Mouse (Mus musculus): ENCODE results near the gene Tut1. TPM values are rescaled to one million over a fixed set of nuclear protein-coding genes. Genes with fewer than 3 reads are reported as not detected.

The Tut1 gene
- polyA plus RNA-seq, 1 experiment from 2014 or later: 34.6 TPM

GRCm38 (mm10) chr19:8944750-8945149, 8.9 kb upstream of the Tut1 start:
- H3K4me2 ChIP-seq (replicated peaks): peak overlapping the region; percentile 40
- no peaks in the 10 kb centered on the region for H3K27me3 ChIP-seq (replicated peaks)
- no peak for ATAC-seq (ENCODE audit: low FRiP score, low read depth)
- H3K4me3 ChIP-seq: no peak overlapping the region
- H3K36me3 ChIP-seq: peaks cover 48% of the 10 kb centered on the region
- 48% methylated on average over 5 of the region's 5 CpGs for WGBS
- H3K9ac ChIP-seq: no peak overlapping the region
- H3K9me3 ChIP-seq: no peaks in the 10 kb centered on the region
- H3K27ac ChIP-seq: no peak overlapping the region
- peaks cover 27% of the 10 kb centered on the region for H3K4me1 ChIP-seq

- H3K4me3 ChIP-seq: no peak overlapping the region
- H3K36me3 ChIP-seq: peaks cover 53% of the 10 kb centered on the region
- ATAC-seq (ENCODE audit: low FRiP score, low read depth): no peak
- H3K9ac ChIP-seq: no peak overlapping the region
- H3K27ac ChIP-seq: no peak overlapping the region
- no peaks in the 10 kb centered on the region for H3K27me3 ChIP-seq (replicated peaks)
- H3K9me3 ChIP-seq: no peaks in the 10 kb centered on the region
- peak overlapping the region; percentile 40; the same call in 1 of the 2 replicates for H3K4me2 ChIP-seq (replicated peaks)
- peaks cover 27% of the 10 kb centered on the region for H3K4me1 ChIP-seq
- WGBS: 89% methylated on average over 6 of the region's 6 CpGs
Observed at GRCm38 (mm10) chr19:8945251-8945650, 8.4 kb upstream of the Tut1 start.

- Histone ChIP-seq H3K4me2 (replicated peaks) (no peak overlapping the region), H3K4me3 (no peak overlapping the region), H3K4me1 (peaks cover 16% of the 10 kb centered on the region), H3K9me3 (no peaks in the 10 kb centered on the region), H3K9ac (no peak overlapping the region), H3K27me3 (replicated peaks) (no peaks in the 10 kb centered on the region), H3K27ac (no peak overlapping the region), H3K36me3 (peaks cover 70% of the 10 kb centered on the region)
- WGBS: 92% methylated on average over 7 of the region's 7 CpGs
- no peak for ATAC-seq (ENCODE audit: low FRiP score, low read depth)
Observed at GRCm38 (mm10) chr19:8946929-8947328, 6.7 kb upstream of the Tut1 start.

GRCm38 (mm10) chr19:8950190-8950589, 3.5 kb upstream of the Tut1 start:
- H3K9me3 ChIP-seq: no peaks in the 10 kb centered on the region
- H3K4me1 ChIP-seq: peaks cover 17% of the 10 kb centered on the region
- WGBS: 94% methylated on average over 5 of the region's 5 CpGs
- no peak overlapping the region for H3K9ac ChIP-seq
- no peaks in the 10 kb centered on the region for H3K27me3 ChIP-seq (replicated peaks)
- no peak for ATAC-seq (ENCODE audit: low FRiP score, low read depth)
- no peak overlapping the region for H3K4me3 ChIP-seq
- no peak overlapping the region for H3K27ac ChIP-seq
- no peak overlapping the region for H3K4me2 ChIP-seq (replicated peaks)
- peaks cover 72% of the 10 kb centered on the region for H3K36me3 ChIP-seq

- H3K9ac ChIP-seq: peak overlapping the region; percentile 18; the same call in 1 of the 2 replicates
Observed at GRCm38 (mm10) chr19:8952241-8952640, 1.4 kb upstream of the Tut1 start.

GRCm38 (mm10) chr19:8954171-8954570, 524 bp downstream of the Tut1 start:
- ATAC-seq (ENCODE audit: low FRiP score, low read depth): no peak
- H3K9me3 ChIP-seq: no peaks in the 10 kb centered on the region
- peak overlapping the region; percentile 87 for H3K4me3 ChIP-seq
- peak overlapping the region; percentile 87 for H3K4me2 ChIP-seq (replicated peaks)
- no peaks in the 10 kb centered on the region for H3K27me3 ChIP-seq (replicated peaks)
- H3K4me1 ChIP-seq: peaks cover 17% of the 10 kb centered on the region
- 9% methylated on average over 9 of the region's 9 CpGs for WGBS
- no peak overlapping the region for H3K27ac ChIP-seq
- H3K36me3 ChIP-seq: peaks cover 63% of the 10 kb centered on the region
- H3K9ac ChIP-seq: peak overlapping the region; percentile 69

More at GRCm38 (mm10) chr19:8952241-8952640, 1.4 kb upstream of the Tut1 start:
- WGBS: 91% methylated on average over 9 of the region's 9 CpGs
- Histone ChIP-seq H3K4me3 (no peak overlapping the region), H3K4me2 (replicated peaks) (0 out of 2 replicates have a peak overlapping the region, but pooled peaks have one; percentile 87), H3K27me3 (replicated peaks) (no peaks in the 10 kb centered on the region), H3K4me1 (peaks cover 17% of the 10 kb centered on the region), H3K36me3 (peaks cover 68% of the 10 kb centered on the region), H3K9me3 (no peaks in the 10 kb centered on the region), H3K27ac (peak overlapping the region; percentile 78)
- no peak for ATAC-seq (ENCODE audit: low FRiP score, low read depth)

- ATAC-seq (ENCODE audit: low FRiP score, low read depth): no peak
- Histone ChIP-seq H3K4me2 (replicated peaks) (no peak overlapping the region), H3K9ac (no peak overlapping the region), H3K27ac (no peak overlapping the region), H3K4me3 (no peak overlapping the region), H3K9me3 (no peaks in the 10 kb centered on the region), H3K27me3 (replicated peaks) (no peaks in the 10 kb centered on the region), H3K4me1 (peaks cover 11% of the 10 kb centered on the region), H3K36me3 (peaks cover 79% of the 10 kb centered on the region)
- whole genome bisulfite sequencing: 84% methylated on average over 2 of the region's 2 CpGs
Observed at GRCm38 (mm10) chr19:8962256-8962655, 8.6 kb downstream of the Tut1 start.

- 90% methylated on average over 11 of the region's 11 CpGs for WGBS
- no peak for ATAC-seq (ENCODE audit: low FRiP score, low read depth)
- Histone ChIP-seq H3K27ac (no peak overlapping the region), H3K9me3 (no peaks in the 10 kb centered on the region), H3K4me1 (peaks cover 22% of the 10 kb centered on the region), H3K27me3 (replicated peaks) (no peaks in the 10 kb centered on the region), H3K9ac (0 out of 2 replicates have a peak overlapping the region, but pooled peaks have one; percentile 3), H3K4me2 (replicated peaks) (no peak overlapping the region), H3K36me3 (peaks cover 68% of the 10 kb centered on the region), H3K4me3 (no peak overlapping the region)
Observed at GRCm38 (mm10) chr19:8965075-8965474, 11.4 kb downstream of the Tut1 start.

- no peak for ATAC-seq (ENCODE audit: low FRiP score, low read depth)
- 84% methylated on average over 8 of the region's 8 CpGs for WGBS
- H3K36me3 ChIP-seq: peaks cover 69% of the 10 kb centered on the region
- H3K9ac ChIP-seq: peak overlapping the region; percentile 55; the same call in 1 of the 2 replicates
- H3K27ac ChIP-seq: no peak overlapping the region
- no peaks in the 10 kb centered on the region for H3K27me3 ChIP-seq (replicated peaks)
- peak overlapping the region; percentile 68; the same call in 1 of the 2 replicates for H3K4me3 ChIP-seq
- peak overlapping the region; percentile 88 for H3K4me2 ChIP-seq (replicated peaks)
- no peaks in the 10 kb centered on the region for H3K9me3 ChIP-seq
- peaks cover 22% of the 10 kb centered on the region for H3K4me1 ChIP-seq
Observed at GRCm38 (mm10) chr19:8965771-8966170, 12.1 kb downstream of the Tut1 start.

- WGBS: 47% methylated on average over 5 of the region's 5 CpGs
Observed at GRCm38 (mm10) chr19:8966198-8966589, 12.5 kb downstream of the Tut1 start.

GRCm38 (mm10) chr19:8966590-8967372, 13.1 kb downstream of the Tut1 start, which contains the start of gene Eef1g:
TSS of gene Eef1g (plus strand) at chr19:8967041.
- peaks cover 22% of the 10 kb centered on the region for H3K4me1 ChIP-seq
- no peaks in the 10 kb centered on the region for H3K27me3 ChIP-seq (replicated peaks)
- peak within 1 kb of the TSS; percentile 88 for H3K4me2 ChIP-seq (replicated peaks)
- H3K36me3 ChIP-seq: peaks cover 72% of the 10 kb centered on the region
- peak; percentile 99 for ATAC-seq (ENCODE audit: low FRiP score, low read depth)
- H3K4me3 ChIP-seq: peak within 1 kb of the TSS; percentile 68
- WGBS: 1% methylated on average over 52 of the region's 52 CpGs
- H3K9ac ChIP-seq: peak within 1 kb of the TSS; percentile 85
- peak within 1 kb of the TSS; percentile 64 for H3K27ac ChIP-seq
- no peaks in the 10 kb centered on the region for H3K9me3 ChIP-seq

More at GRCm38 (mm10) chr19:8966198-8966589, 12.5 kb downstream of the Tut1 start:
- peak overlapping the region; percentile 88 for H3K4me2 ChIP-seq (replicated peaks)
- H3K36me3 ChIP-seq: peaks cover 72% of the 10 kb centered on the region
- peak overlapping the region; percentile 64 for H3K27ac ChIP-seq
- no peak for ATAC-seq (ENCODE audit: low FRiP score, low read depth)
- H3K27me3 ChIP-seq (replicated peaks): no peaks in the 10 kb centered on the region
- H3K4me3 ChIP-seq: peak overlapping the region; percentile 68
- peak overlapping the region; percentile 55 for H3K9ac ChIP-seq
- H3K9me3 ChIP-seq: no peaks in the 10 kb centered on the region
- peaks cover 22% of the 10 kb centered on the region for H3K4me1 ChIP-seq

- H3K27me3 ChIP-seq (replicated peaks): no peaks in the 10 kb centered on the region
- ATAC-seq (ENCODE audit: low FRiP score, low read depth): peak; percentile 22; the same call in 1 of the 2 replicates
- H3K4me2 ChIP-seq (replicated peaks): peak overlapping the region; percentile 88
- H3K9me3 ChIP-seq: no peaks in the 10 kb centered on the region
- H3K27ac ChIP-seq: no peak overlapping the region
- WGBS: under 1% methylated on average over 8 of the region's 8 CpGs
- H3K36me3 ChIP-seq: peaks cover 72% of the 10 kb centered on the region
- H3K4me1 ChIP-seq: peaks cover 22% of the 10 kb centered on the region
- H3K9ac ChIP-seq: peak overlapping the region; percentile 85
- peak overlapping the region; percentile 68 for H3K4me3 ChIP-seq
Observed at GRCm38 (mm10) chr19:8967373-8967743, 13.7 kb downstream of the Tut1 start.
